Mouse (Mus musculus): ENCODE measurements around the gene Elmo1.

DNA sequence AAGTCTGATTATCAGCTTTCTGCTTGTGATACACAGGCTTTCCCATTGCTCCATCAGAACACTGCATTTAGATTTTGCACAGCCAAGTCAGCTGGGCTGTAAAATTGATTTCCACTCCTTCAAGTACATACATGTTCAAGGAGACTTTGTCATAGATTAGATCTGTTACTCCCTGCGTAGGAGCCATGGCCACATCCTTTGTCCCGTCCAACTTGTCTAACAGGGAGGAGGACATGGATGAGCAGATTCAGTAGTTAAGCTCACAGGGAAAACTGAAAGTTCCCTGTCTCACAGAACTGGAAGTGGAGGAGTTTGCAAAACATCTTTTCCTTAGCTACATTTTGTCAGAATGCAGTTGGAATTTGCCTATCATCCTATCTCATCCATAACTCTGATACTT, 484.8 kb downstream of the Elmo1 start:
- no peak for TF ChIP-seq CTCF (IDR thresholded peaks at IDR 0.05; ENCODE audit: extremely low read depth, insufficient read depth, low read length)
- no peak for TF ChIP-seq POLR2A (IDR thresholded peaks at IDR 0.05; ENCODE audit: extremely low read depth, insufficient read depth, low read length)

Data from cortical plate, adult 2 months (tissue).